Mouse (Mus musculus): ENCODE results near the gene Eef1g. TPM values are rescaled to one million over a fixed set of nuclear protein-coding genes. Genes with fewer than 3 reads are reported as not detected.
A peak's percentile ranks its signal among the peaks of the same experiment; 100 is the strongest.
"Not testable (repeated sequence)": the region's sequence is repeated elsewhere in the genome, so short reads cannot be mapped to it uniquely, and the experiment has no call there.

Gene Eef1g
- total RNA-seq, 2 experiments from 2014 or later, result 198 to 230 TPM

DNA sequence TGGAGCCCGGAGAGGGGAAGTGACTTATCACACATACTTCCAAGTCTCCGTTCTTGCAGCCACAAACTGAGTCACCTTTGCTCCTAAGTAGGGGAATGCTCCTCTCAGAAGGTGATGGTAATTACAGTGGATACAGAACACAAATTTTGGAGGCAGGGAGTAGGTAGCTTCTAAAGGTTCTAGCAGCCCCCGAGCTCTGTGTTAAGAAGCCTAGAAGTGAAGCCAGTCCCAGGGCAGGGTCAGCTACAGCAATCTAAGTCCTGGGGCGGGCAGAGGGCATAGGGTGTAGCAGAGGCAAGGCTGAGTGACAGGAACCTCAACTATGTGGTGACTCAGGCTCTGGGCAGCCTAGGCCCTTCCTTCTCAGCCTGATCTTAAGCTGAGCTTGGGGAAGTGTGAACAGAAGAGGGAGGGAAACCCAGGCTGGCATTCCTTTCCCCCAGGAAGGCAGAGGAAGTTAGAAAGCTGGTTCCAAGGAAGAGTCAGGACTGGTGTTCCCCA, 16.4 kb downstream of the Eef1g start:
- DNase-seq (ENCODE audit: low spot score in 2 of 2), result no peak

DNA sequence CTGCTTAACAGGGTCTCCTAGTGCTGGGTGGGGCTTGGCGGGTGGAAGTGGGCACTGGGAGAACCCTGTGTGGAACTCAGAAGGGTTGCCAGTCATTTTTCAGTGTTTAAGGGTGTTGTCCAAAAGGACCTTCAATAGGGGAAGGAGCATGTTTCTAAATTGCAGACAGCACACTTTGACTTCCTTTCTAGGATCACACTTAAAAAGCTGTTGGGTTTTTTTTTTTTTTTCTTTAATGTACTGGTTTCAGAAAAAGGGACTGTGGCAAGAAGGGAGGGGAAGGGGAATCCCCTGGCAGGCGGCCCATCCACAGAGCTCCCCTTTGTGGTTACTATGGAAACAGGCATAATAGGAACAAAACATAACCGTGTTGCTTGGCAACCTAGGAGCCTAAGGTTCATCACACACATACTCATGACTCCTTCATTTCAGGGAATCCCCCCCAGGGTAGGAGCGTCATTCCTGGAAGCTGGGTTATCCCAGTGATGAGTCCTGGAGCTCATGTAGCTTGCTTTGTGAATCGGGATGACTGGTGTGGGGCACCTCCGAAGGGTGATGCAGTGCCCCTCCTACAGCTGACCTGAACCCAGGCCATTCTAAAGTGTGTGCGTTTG, 17.5 kb downstream of the Eef1g start:
- peak in 1 of 2 experiments; percentile 53 for DNase-seq (ENCODE audit: low spot score in 2 of 2)

GRCm38 (mm10) chr19:8985891-8986290, 19.1 kb downstream of the Eef1g start:
- no peak for DNase-seq (ENCODE audit: low spot score in 2 of 2)

GRCm38 (mm10) chr19:8987816-8988215, 21.0 kb downstream of the Eef1g start:
- DNase-seq (ENCODE audit: low spot score in 2 of 2), result no peak

- no peak for DNase-seq (ENCODE audit: low spot score in 2 of 2)
These were observed 21.7 kb downstream of the Eef1g start for GRCm38 (mm10) chr19:8988346-8989065.

GRCm38 (mm10) chr19:8989066-8989566, 22.3 kb downstream of the Eef1g start, which contains the start of gene Ahnak:
TSS of gene Ahnak (plus strand) at chr19:8989284.
- no peak for DNase-seq (ENCODE audit: low spot score in 2 of 2)

- DNase-seq (ENCODE audit: low spot score in 2 of 2), result no peak
These were observed 23.0 kb downstream of the Eef1g start for GRCm38 (mm10) chr19:8989567-8990431.

DNA sequence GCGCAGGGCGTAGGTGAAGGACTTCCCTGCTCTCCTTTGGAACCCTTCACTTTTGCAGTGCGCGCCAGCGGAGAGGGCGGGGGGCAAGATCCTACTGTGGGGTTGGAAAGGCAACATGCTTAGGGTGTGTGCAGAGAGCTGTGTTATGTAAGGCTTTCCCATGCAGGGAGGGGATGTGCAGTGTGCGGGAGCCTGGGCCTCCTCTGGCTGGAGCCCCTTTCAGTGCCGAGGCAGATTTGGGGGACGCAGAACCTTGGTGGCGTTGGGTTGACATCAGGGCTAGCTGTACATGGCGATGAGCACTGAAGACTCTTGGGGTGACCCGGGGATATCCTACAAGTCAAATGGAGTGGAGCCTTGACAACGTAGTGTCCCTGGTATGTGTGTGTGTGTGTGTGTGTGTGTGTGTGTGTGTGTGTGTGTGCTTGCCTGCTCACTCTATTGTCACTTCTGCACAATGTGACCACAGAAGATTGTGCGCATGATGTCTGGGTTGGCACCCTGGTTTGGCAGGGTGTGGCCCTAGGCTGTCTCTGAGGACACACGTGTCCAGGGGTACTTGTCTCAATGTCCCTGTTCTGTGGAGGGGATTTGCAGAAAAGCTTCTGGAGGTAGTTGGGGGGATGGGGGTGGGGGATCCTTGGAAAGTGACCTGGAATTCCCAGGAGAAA, 23.7 kb downstream of the Eef1g start:
- DNase-seq (ENCODE audit: low spot score in 2 of 2), result no peak

DNA sequence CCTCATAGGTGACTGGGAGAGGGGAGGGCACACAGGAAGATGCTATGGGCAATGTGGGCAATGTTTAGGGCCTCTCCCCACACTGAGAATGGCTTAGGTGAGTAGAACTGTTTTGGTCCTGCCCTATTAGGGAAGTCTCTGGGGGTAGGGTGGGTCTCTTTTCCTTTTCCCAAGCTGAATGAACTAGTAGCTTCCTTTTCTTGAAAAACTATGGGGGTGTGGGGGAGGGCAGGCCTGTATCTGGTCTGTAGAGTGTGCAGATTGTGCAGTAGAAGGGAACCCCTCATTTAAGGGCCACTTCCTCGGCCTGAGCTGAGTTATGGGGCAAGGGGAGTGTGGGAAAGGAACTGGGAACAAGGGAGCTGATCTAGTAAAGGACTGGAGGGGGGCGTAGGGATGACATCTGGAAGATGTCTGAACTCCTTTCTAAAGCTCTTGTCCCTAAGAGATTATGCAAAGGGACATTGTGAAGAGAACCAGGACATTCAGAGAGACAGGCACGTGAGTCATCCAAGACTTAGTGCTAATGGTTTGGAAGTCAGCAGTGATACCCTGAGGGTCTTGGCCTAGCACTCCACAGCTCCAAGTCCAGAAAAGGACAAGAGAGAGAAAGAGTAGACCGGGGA, 24.5 kb downstream of the Eef1g start:
- DNase-seq (ENCODE audit: low spot score in 2 of 2), result no peak

- DNase-seq (ENCODE audit: low spot score in 2 of 2), result no peak
These were observed 25.3 kb downstream of the Eef1g start for GRCm38 (mm10) chr19:8991871-8992735.

GRCm38 (mm10) chr19:8992769-8993624, 26.2 kb downstream of the Eef1g start:
- peak; percentile 67 to 81 for DNase-seq (ENCODE audit: low spot score in 2 of 2)

- no peak for DNase-seq (ENCODE audit: low spot score in 2 of 2)
These were observed 26.7 kb downstream of the Eef1g start for GRCm38 (mm10) chr19:8993625-8993912.

DNA sequence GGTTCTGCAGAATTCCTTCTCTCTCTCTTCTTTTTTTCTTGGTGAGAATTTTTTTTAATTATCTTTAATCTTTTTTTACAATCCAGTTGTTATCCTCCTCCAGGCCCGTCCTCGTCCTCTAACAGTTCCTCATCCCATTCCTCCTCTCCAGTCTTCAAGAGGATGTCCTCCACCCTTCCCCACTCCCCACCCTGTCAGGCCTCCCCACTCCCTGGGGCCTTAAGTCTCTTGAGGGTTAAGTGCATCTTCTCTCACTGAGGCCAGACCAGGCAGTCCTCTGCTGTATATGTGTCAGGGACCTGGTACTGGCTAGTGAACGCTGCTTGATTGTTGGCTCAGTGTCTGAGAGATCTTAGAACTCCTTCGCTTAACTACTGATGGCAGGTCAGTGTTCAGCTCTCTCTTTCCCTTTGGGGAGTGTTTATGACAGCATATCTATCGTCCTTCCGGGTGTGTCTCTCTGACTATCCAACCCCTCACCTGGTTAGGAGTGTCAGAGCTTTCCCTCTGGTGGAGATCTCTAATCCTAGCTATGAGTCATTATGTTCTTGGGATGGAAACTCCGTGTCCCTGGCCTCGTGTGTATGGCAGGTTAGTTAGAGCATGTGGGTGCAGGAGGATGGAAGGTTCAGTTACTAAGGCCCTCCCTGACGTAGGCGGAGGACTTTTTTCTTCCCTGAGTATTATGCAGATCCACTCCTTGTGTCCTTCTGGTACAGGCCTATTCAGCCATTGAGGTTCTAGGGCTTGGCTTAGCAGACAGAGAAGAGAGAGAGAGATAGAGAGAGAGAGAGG, 28.2 kb downstream of the Eef1g start:
- no peak for DNase-seq (ENCODE audit: low spot score in 2 of 2)

- no peak for DNase-seq (ENCODE audit: low spot score in 2 of 2)
These were observed 29.8 kb downstream of the Eef1g start for GRCm38 (mm10) chr19:8996601-8997000.

GRCm38 (mm10) chr19:8997546-8997945, 30.7 kb downstream of the Eef1g start:
- no peak for DNase-seq (ENCODE audit: low spot score in 2 of 2)

GRCm38 (mm10) chr19:8998546-8998945, 31.7 kb downstream of the Eef1g start:
- no peak for DNase-seq (ENCODE audit: low spot score in 2 of 2)

- DNase-seq (ENCODE audit: low spot score in 2 of 2), result no peak
These were observed 32.4 kb downstream of the Eef1g start for GRCm38 (mm10) chr19:8999223-8999622.

DNA sequence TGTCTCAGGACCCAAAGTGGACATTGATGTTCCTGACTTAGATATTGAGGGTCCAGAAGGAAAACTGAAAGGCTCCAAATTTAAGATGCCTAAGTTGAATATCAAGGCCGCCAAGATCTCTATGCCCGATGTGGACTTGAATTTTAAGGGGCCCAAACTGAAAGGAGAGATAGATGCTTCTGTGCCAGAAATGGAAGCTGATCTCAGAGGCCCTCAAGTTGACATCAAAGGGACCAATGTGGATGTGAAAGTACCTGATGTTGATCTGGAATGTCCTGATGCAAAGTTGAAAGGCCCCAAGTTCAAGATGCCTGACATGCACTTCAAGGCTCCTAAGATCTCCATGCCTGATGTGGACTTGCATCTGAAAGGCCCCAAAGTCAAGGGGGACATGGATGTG, 40.1 kb downstream of the Eef1g start:
- DNase-seq (ENCODE audit: low spot score in 2 of 2), result not testable (repeated sequence)

Data from layer of hippocampus, postnatal 14 days (tissue).